Mouse (Mus musculus) midbrain, postnatal 0 days (tissue): ENCODE results near the gene Oaz3. TPM values are rescaled to one million over a fixed set of nuclear protein-coding genes. Genes with fewer than 3 reads are reported as not detected.
A peak's percentile ranks its signal among the peaks of the same experiment; 100 is the strongest.

Experiments used
- ATAC-seq: fragments of 200-750 bp; cut with Nextera tagmentation; 2 replicates; pipeline ENCODE4 v1.8.0; 2017; ENCODE audit warnings: moderate number of reproducible peaks, mild to moderate bottlenecking, moderate TSS enrichment, moderate library complexity; ENCODE audit not compliant: low FRiP score
- DNase-seq: peaks from one replicate; pipeline ENCODE4 v3.0.0-alpha.2; 2015; ENCODE audit warnings: low spot score
- H3K27ac ChIP-seq: fragments of 300-500 bp; sonication (generic); 2 replicates; pipeline ENCODE4 v1.5.1; 2014; ENCODE audit warnings: low read depth, mild to moderate bottlenecking, low read length, mixed read lengths
- H3K27me3 ChIP-seq: fragments of 300-500 bp; sonication (generic); 2 replicates; pipeline ENCODE4 v1.6.1; 2014; ENCODE audit warnings: low read length, control low read depth, mixed read lengths; ENCODE audit not compliant: insufficient read depth
- H3K36me3 ChIP-seq: fragments of 300-500 bp; sonication (generic); 2 replicates; pipeline ENCODE4 v1.6.1; 2014; ENCODE audit warnings: low read length, control low read depth, mixed read lengths; ENCODE audit not compliant: insufficient read depth
- H3K4me1 ChIP-seq: fragments of 300-500 bp; sonication (generic); 2 replicates; pipeline ENCODE4 v1.6.1; 2014; ENCODE audit warnings: mild to moderate bottlenecking, control low read depth, antibody characterized with exemption, low read length, mixed read lengths; ENCODE audit not compliant: insufficient read depth
- H3K4me2 ChIP-seq: fragments of 300-500 bp; sonication (generic); 2 replicates; pipeline ENCODE4 v1.6.1; 2014; ENCODE audit warnings: low read depth, mild to moderate bottlenecking, low read length, mixed read lengths; ENCODE audit not compliant: poor library complexity, severe bottlenecking
- H3K4me3 ChIP-seq: fragments of 300-500 bp; sonication (generic); 2 replicates; pipeline ENCODE4 v1.5.1; 2014; ENCODE audit warnings: low read depth, mild to moderate bottlenecking, low read length, moderate library complexity
- H3K9ac ChIP-seq: fragments of 300-500 bp; sonication (generic); replicated peaks from 2 replicates; pipeline ENCODE4 v1.6.1; 2014; ENCODE audit warnings: mild to moderate bottlenecking, low read length, moderate library complexity, mixed read lengths; ENCODE audit not compliant: poor library complexity, severe bottlenecking
- H3K9me3 ChIP-seq: fragments of 300-500 bp; sonication (generic); 2 replicates; pipeline ENCODE4 v1.6.1; 2016; ENCODE audit warnings: low read length, control low read depth
- CTCF ChIP-seq: IDR thresholded peaks from 2 replicates; pipeline ENCODE4 v1.5.1; 2016; ENCODE audit warnings: antibody characterized with exemption, mild to moderate bottlenecking
- WGBS: fragments of 180-500 bp; shearing (Covaris S2); extraction: QIAGEN DNeasy Blood & Tissue Kit; methylation state at CpG from one replicate; pipeline ENCODE4 v1.1.7; 2014; 5-methylcytosine and 5-hydroxymethylcytosine counted together
- polyA plus RNA-seq: library from polyadenylated mRNA; unstranded; fragments of >200 nt; fragmentation: Nextera tagmentation; extraction: Ambion mirVana; gene quantifications from 2 replicates; pipeline ENCODE4 v1.2.1, GENCODE M21; 2015
- total RNA-seq: library from RNA; depleted of rRNA; stranded (reverse); fragments of >200 nt; gene quantifications from 2 replicates; pipeline ENCODE4 v1.2.3, GENCODE M21; 2014

The Oaz3 gene
- total and polyA plus RNA-seq, 2 experiments from 2014 or later = 0.68 TPM; not detected in 1

- Histone ChIP-seq H3K27me3 (no peaks in the 10 kb centered on the region), H3K4me1 (peaks cover 40% of the 10 kb centered on the region), H3K36me3 (peaks cover 1% of the 10 kb centered on the region), H3K4me2 (peak within 1 kb of the TSS; percentile 96), H3K27ac (peak within 1 kb of the TSS; percentile 89; the same call in 1 of the 2 replicates), H3K9me3 (no peaks in the 10 kb centered on the region), H3K4me3 (peak within 1 kb of the TSS; percentile 66), H3K9ac (peak within 1 kb of the TSS; percentile 91)
- DNase-seq = no peak
- 8% methylated on average over 16 of the region's 16 CpGs for WGBS
- ATAC-seq = no peak
- TF ChIP-seq CTCF = no peak
Measured at GRCm38 (mm10) chr3:94480291-94480884, 36.7 kb upstream of the Oaz3 start, which contains the start of gene Riiad1. Gene Riiad1 (minus strand): TSS chr3:94480341.

GRCm38 (mm10) chr3:94479564-94479963 is 35.8 kb upstream of the Oaz3 start:
- 12% methylated on average over 11 of the region's 11 CpGs for WGBS
- Histone ChIP-seq H3K4me2 (peak overlapping the region; percentile 96), H3K27ac (peak overlapping the region; percentile 89; the same call in 1 of the 2 replicates), H3K27me3 (no peaks in the 10 kb centered on the region), H3K36me3 (no peaks in the 10 kb centered on the region; the same call in 1 of the 2 replicates), H3K9me3 (no peaks in the 10 kb centered on the region), H3K4me1 (peaks cover 37% of the 10 kb centered on the region), H3K9ac (peak overlapping the region; percentile 91), H3K4me3 (peak overlapping the region; percentile 66)
- ATAC-seq (no peak), DNase-seq (no peak)
- no peak for TF ChIP-seq CTCF

- H3K36me3 ChIP-seq = no peaks in the 10 kb centered on the region; the same call in 1 of the 2 replicates
- peak; percentile 42 for ATAC-seq
- H3K27ac ChIP-seq = peak overlapping the region; percentile 89
- 2% methylated on average over 9 of the region's 9 CpGs for WGBS
- TF ChIP-seq CTCF = no peak
- no peaks in the 10 kb centered on the region for H3K9me3 ChIP-seq
- DNase-seq = no peak
- H3K4me1 ChIP-seq = peaks cover 29% of the 10 kb centered on the region
- H3K4me3 ChIP-seq = peak overlapping the region; percentile 66
- H3K4me2 ChIP-seq = peak overlapping the region; percentile 96
- H3K9ac ChIP-seq = peak overlapping the region; percentile 91
- H3K27me3 ChIP-seq = no peaks in the 10 kb centered on the region
Measured at GRCm38 (mm10) chr3:94478591-94479169, 35.0 kb upstream of the Oaz3 start.

- Histone ChIP-seq H3K9ac (peak within 1 kb of the TSS; percentile 91), H3K36me3 (no peaks in the 10 kb centered on the region; the same call in 1 of the 2 replicates), H3K9me3 (no peaks in the 10 kb centered on the region), H3K27ac (peak within 1 kb of the TSS; percentile 89), H3K27me3 (no peaks in the 10 kb centered on the region), H3K4me3 (peak within 1 kb of the TSS; percentile 66), H3K4me1 (peaks cover 22% of the 10 kb centered on the region), H3K4me2 (peak within 1 kb of the TSS; percentile 96)
- DNase-seq (peak; percentile 94), ATAC-seq (peak; percentile 90)
- TF ChIP-seq CTCF = no peak
- 0% methylated on average over 13 of the region's 14 CpGs for WGBS
Measured at GRCm38 (mm10) chr3:94477981-94478422, 34.3 kb upstream of the Oaz3 start, which contains the start of gene Celf3. Gene Celf3 (plus strand): TSS chr3:94478295.

GRCm38 (mm10) chr3:94477444-94477843 is 33.7 kb upstream of the Oaz3 start:
- H3K4me1 ChIP-seq = peaks cover 21% of the 10 kb centered on the region
- H3K27ac ChIP-seq = peak overlapping the region; percentile 89
- H3K4me3 ChIP-seq = peak overlapping the region; percentile 66
- peak overlapping the region; percentile 96 for H3K4me2 ChIP-seq
- no peaks in the 10 kb centered on the region; the same call in 1 of the 2 replicates for H3K36me3 ChIP-seq
- peak overlapping the region; percentile 91 for H3K9ac ChIP-seq
- TF ChIP-seq CTCF = no peak
- DNase-seq = peak; percentile 40
- peak; percentile 34 for ATAC-seq
- no peaks in the 10 kb centered on the region for H3K27me3 ChIP-seq
- no peaks in the 10 kb centered on the region for H3K9me3 ChIP-seq
- 10% methylated on average over 4 of the region's 4 CpGs for WGBS
